Mouse (Mus musculus) testis, postnatal 10 days (tissue): ENCODE measurements around the gene Fcer1g.

Source experiments
- DNase-seq: peaks from one replicate; pipeline ENCODE4 v3.0.0; 2021; ENCODE audit warnings: low spot score

Fcer1g gene

GRCm38 (mm10) chr1:171185655-171186054 lies 48.5 kb downstream of the Fcer1g start:
- no peak for DNase-seq

- no peak for DNase-seq
These were observed 49.9 kb downstream of the Fcer1g start for GRCm38 (mm10) chr1:171184314-171184713.

- DNase-seq, result no peak
These were observed 50.5 kb downstream of the Fcer1g start for GRCm38 (mm10) chr1:171183620-171184019.

GRCm38 (mm10) chr1:171183025-171183424 lies 51.1 kb downstream of the Fcer1g start:
- no peak for DNase-seq
